Mouse (Mus musculus): ENCODE results near the gene Brd7. TPM values are rescaled to one million over a fixed set of nuclear protein-coding genes. Genes with fewer than 3 reads are reported as not detected.

Brd7 gene
- total and polyA plus RNA-seq, 3 experiments = 31.9 to 106 (median 46.3) TPM

- no peak overlapping the region for H3K4me2 ChIP-seq (ENCODE audit: insufficient read depth, low read depth, poor library complexity, severe bottlenecking)
- peaks cover 5% of the 10 kb centered on the region for H3K27me3 ChIP-seq (replicated peaks)
- no peak overlapping the region for H3K4me3 ChIP-seq (replicated peaks in 1 of 3; ENCODE audit: low read depth in 2 of 3, low read length in 2 of 3, poor library complexity in 1 of 3)
- H3K4me1 ChIP-seq (ENCODE audit: control insufficient read depth in 1 of 2, insufficient read depth in 2 of 2) = no peaks in the 10 kb centered on the region; a peak in 2 of 4 replicates
- peaks cover 5% of the 10 kb centered on the region for H3K9me3 ChIP-seq (replicated peaks; ENCODE audit: low read length)
- no peaks in the 10 kb centered on the region for H3K36me3 ChIP-seq (replicated peaks in 1 of 2; ENCODE audit: control insufficient read depth in 1 of 2, insufficient read depth in 1 of 2, low read length in 1 of 2)
- in situ Hi-C loops (cut with MboI; ENCODE audit: low pct_ligation_motif_present, low pct_unique_long_range_greater_than_20kb, low sequenced_read_pairs) = loop anchor here (10.0 kb wide), 1 partner anchor 126 kb away; no protein-coding TSS in a partner anchor
- dilution Hi-C loops (cut with MboI; ENCODE audit: extremely low pct_ligation_motif_present, extremely low pct_unique_long_range_greater_than_20kb, low sequenced_read_pairs) = no loop called here
- no peak overlapping the region for H3K27ac ChIP-seq (ENCODE audit: insufficient read depth, low read depth)
- no peak for TF ChIP-seq RCOR1 (conservative IDR thresholded peaks at IDR 0.05; ENCODE audit: low read depth, low read length)
- TF ChIP-seq TBP (conservative IDR thresholded peaks at IDR 0.05; ENCODE audit: low read depth, low read length) = no peak
- no peak for TF ChIP-seq UBTF (IDR thresholded peaks at IDR 0.05; ENCODE audit: low read depth, low read length)
- no peak for TF ChIP-seq RAD21 (IDR thresholded peaks at IDR 0.05; ENCODE audit: low read depth, low read length)
- no peak for TF ChIP-seq ZKSCAN1 (IDR thresholded peaks at IDR 0.05; ENCODE audit: borderline replicate concordance, low read depth, low read length)
- TF ChIP-seq HCFC1 (IDR thresholded peaks at IDR 0.05; ENCODE audit: low read depth, low read length) = no peak
- TF ChIP-seq CHD2 (IDR thresholded peaks at IDR 0.05; ENCODE audit: low read length) = no peak
- TF ChIP-seq CHD1 (IDR thresholded peaks at IDR 0.05; ENCODE audit: low read depth, low read length) = no peak
- no peak for TF ChIP-seq TCF12 (IDR thresholded peaks at IDR 0.05; ENCODE audit: low read depth, low read length)
- no peak for TF ChIP-seq MXI1 (IDR thresholded peaks at IDR 0.05; ENCODE audit: low read depth, low read length)
- no peak for TF ChIP-seq CTCF (conservative IDR thresholded peaks at IDR 0.05 in 1 of 2, IDR thresholded peaks at IDR 0.05 in 1 of 2; ENCODE audit: low read depth in 2 of 2, low read length in 2 of 2)
- no peak for TF ChIP-seq JUND (conservative IDR thresholded peaks at IDR 0.05; ENCODE audit: low read depth, low read length)
- TF ChIP-seq POLR2AphosphoS2 (IDR thresholded peaks at IDR 0.05; ENCODE audit: low read depth, low read length) = no peak
- TF ChIP-seq SMC3 (IDR thresholded peaks at IDR 0.05; ENCODE audit: low read depth, low read length) = no peak
- no peak for TF ChIP-seq MYC (IDR thresholded peaks at IDR 0.05; ENCODE audit: low read depth, low read length)
- no peak for TF ChIP-seq MEF2A (IDR thresholded peaks at IDR 0.05; ENCODE audit: borderline replicate concordance, low read depth, low read length)
- no peaks in the 10 kb centered on the region for H3K79me2 ChIP-seq (replicated peaks; ENCODE audit: control insufficient read depth, extremely low read depth, insufficient read depth, poor library complexity, severe bottlenecking)
- H3K9ac ChIP-seq (ENCODE audit: insufficient read depth, low read depth) = no peak overlapping the region
- DNase-seq (ENCODE audit: extremely low read depth) = no peak
Observed at GRCm38 (mm10) chr8:88388691-88389239, 26.8 kb upstream of the Brd7 start.

- dilution Hi-C loops (cut with MboI; ENCODE audit: extremely low pct_ligation_motif_present, extremely low pct_unique_long_range_greater_than_20kb, low sequenced_read_pairs) (no loop called here), in situ Hi-C loops (cut with MboI; ENCODE audit: low pct_ligation_motif_present, low pct_unique_long_range_greater_than_20kb, low sequenced_read_pairs) (loop anchor here (10.0 kb wide), 1 partner anchor 127 kb away; no protein-coding TSS in a partner anchor)
- H3K4me3 ChIP-seq (replicated peaks in 1 of 3; ENCODE audit: low read depth in 2 of 3, low read length in 2 of 3, poor library complexity in 1 of 3) = no peak overlapping the region
- H3K4me1 ChIP-seq (ENCODE audit: control insufficient read depth in 1 of 2, insufficient read depth in 2 of 2) = no peaks in the 10 kb centered on the region; a peak in 2 of 4 replicates
- TF ChIP-seq IRF4 (IDR thresholded peaks at IDR 0.05; ENCODE audit: low read depth, low read length) (no peak), ZC3H11A (IDR thresholded peaks at IDR 0.05; ENCODE audit: low read depth, low read length) (no peak), KAT2A (IDR thresholded peaks at IDR 0.05; ENCODE audit: insufficient replicate concordance, low read length) (no peak), CHD1 (IDR thresholded peaks at IDR 0.05; ENCODE audit: low read depth, low read length) (no peak)
- DNase-seq (ENCODE audit: extremely low read depth) = no peak
- peaks cover 5% of the 10 kb centered on the region for H3K9me3 ChIP-seq (replicated peaks; ENCODE audit: low read length)
- no peaks in the 10 kb centered on the region for H3K36me3 ChIP-seq (replicated peaks in 1 of 2; ENCODE audit: control insufficient read depth in 1 of 2, insufficient read depth in 1 of 2, low read length in 1 of 2)
- H3K27ac ChIP-seq (ENCODE audit: insufficient read depth, low read depth) = no peak overlapping the region
- no peak overlapping the region for H3K4me2 ChIP-seq (ENCODE audit: insufficient read depth, low read depth, poor library complexity, severe bottlenecking)
- H3K27me3 ChIP-seq (replicated peaks) = peaks cover 5% of the 10 kb centered on the region
- H3K79me2 ChIP-seq (replicated peaks; ENCODE audit: control insufficient read depth, extremely low read depth, insufficient read depth, poor library complexity, severe bottlenecking) = no peaks in the 10 kb centered on the region
- no peak overlapping the region for H3K9ac ChIP-seq (ENCODE audit: insufficient read depth, low read depth)
Observed at GRCm38 (mm10) chr8:88387874-88388273, 25.9 kb upstream of the Brd7 start.
